Mouse (Mus musculus) left cerebral cortex, postnatal 25 days (tissue): Measurements from ENCODE around the gene Sema3b. TPM values are rescaled to one million over a fixed set of nuclear protein-coding genes. Genes with fewer than 3 reads are reported as not detected.
"Not testable (repeated sequence)": the region's sequence is repeated elsewhere in the genome, so short reads cannot be mapped to it uniquely, and the experiment has no call there.

Experiments
- DNase-seq, 2 experiments: peaks; one replicate each; pipeline ENCODE4 v3.0.0; 2022; ENCODE audit warnings: low spot score in 2 of 2, mixed read lengths in 1 of 2
- intact Hi-C: fragments of 180-260 bp; cut with DNase I; formaldehyde crosslinking; loops from one replicate; pipeline ENCODE4 v1.15.1; 2025
- total RNA-seq, 2 experiments: library from RNA; stranded (reverse); gene quantifications; 2 replicates each; pipeline ENCODE4 v1.2.3; 2021

Gene Sema3b
- total RNA-seq, 2 experiments from 2014 or later: 3.4 to 3.5 TPM

GRCm38 (mm10) chr9:107578587-107578986, 30.4 kb downstream of the Sema3b start, which contains the start of gene Naa80:
Gene Naa80, plus strand, starts transcription at chr9:107578887.
- no peak for DNase-seq
- intact Hi-C loops: no loop called here

GRCm38 (mm10) chr9:107577871-107578270, 31.2 kb downstream of the Sema3b start:
- intact Hi-C loops: no loop called here
- DNase-seq: no peak

GRCm38 (mm10) chr9:107576357-107577107, 32.5 kb downstream of the Sema3b start, which contains the start of gene Hyal1:
Gene Hyal1, plus strand, starts transcription at chr9:107576927.
- DNase-seq: peak in 1 of 2 experiments; percentile 43
- intact Hi-C loops: no loop called here

- no peak for DNase-seq
- intact Hi-C loops: no loop called here
Observed at GRCm38 (mm10) chr9:107575579-107576356, 33.3 kb downstream of the Sema3b start.

GRCm38 (mm10) chr9:107573774-107574173, 35.3 kb downstream of the Sema3b start:
- intact Hi-C loops, DNase-seq: not testable (repeated sequence)

- DNase-seq: no peak
- intact Hi-C loops: no loop called here
Observed at GRCm38 (mm10) chr9:107572327-107572662, 36.7 kb downstream of the Sema3b start.

- intact Hi-C loops: no loop called here
- DNase-seq: no peak
Observed at GRCm38 (mm10) chr9:107571534-107572326, 37.3 kb downstream of the Sema3b start.

- intact Hi-C loops: no loop called here
- DNase-seq: no peak
Observed at GRCm38 (mm10) chr9:107570845-107571244, 38.2 kb downstream of the Sema3b start.

- intact Hi-C loops: no loop called here
- no peak for DNase-seq
Observed at GRCm38 (mm10) chr9:107570016-107570415, 39.0 kb downstream of the Sema3b start.

GRCm38 (mm10) chr9:107569270-107569669, 39.8 kb downstream of the Sema3b start:
- intact Hi-C loops: no loop called here
- peak in 1 of 2 experiments; percentile 32 for DNase-seq

- peak; percentile 78 to 83 for DNase-seq
- intact Hi-C loops: no loop called here
Observed at GRCm38 (mm10) chr9:107568331-107569261, 40.4 kb downstream of the Sema3b start.

GRCm38 (mm10) chr9:107567702-107568319, 41.2 kb downstream of the Sema3b start, which contains the start of gene Hyal2:
Gene Hyal2, plus strand, starts transcription at chr9:107567945.
- DNase-seq: no peak
- intact Hi-C loops: no loop called here

GRCm38 (mm10) chr9:107566855-107567254, 42.2 kb downstream of the Sema3b start:
- intact Hi-C loops: no loop called here
- no peak for DNase-seq

GRCm38 (mm10) chr9:107566041-107566709, 42.9 kb downstream of the Sema3b start:
- intact Hi-C loops: no loop called here
- peak; percentile 71 to 76 for DNase-seq

- intact Hi-C loops: not testable (repeated sequence)
Observed at GRCm38 (mm10) chr9:107565556-107565955, 43.5 kb downstream of the Sema3b start.

GRCm38 (mm10) chr9:107563029-107563581, 45.9 kb downstream of the Sema3b start, which contains the start of gene Tusc2:
Gene Tusc2, plus strand, starts transcription at chr9:107563255.
- intact Hi-C loops: no loop called here
- peak; percentile 95 to 99 for DNase-seq

More at GRCm38 (mm10) chr9:107565556-107565955, 43.5 kb downstream of the Sema3b start:
- not testable (repeated sequence) for DNase-seq

- intact Hi-C loops: no loop called here
- DNase-seq: no peak
Observed at GRCm38 (mm10) chr9:107556346-107556745, 52.7 kb downstream of the Sema3b start.
